Mouse (Mus musculus) layer of hippocampus, postnatal 14 days (tissue): ENCODE measurements around the gene Krr1. TPM values are rescaled to one million over a fixed set of nuclear protein-coding genes. Genes with fewer than 3 reads are reported as not detected.
"Not testable (repeated sequence)": the region's sequence is repeated elsewhere in the genome, so short reads cannot be mapped to it uniquely, and the experiment has no call there.

Experiments
- DNase-seq, 2 experiments: peaks; one replicate each; pipeline ENCODE4 v3.0.0; 2021 to 2022; ENCODE audit warnings: low spot score in 2 of 2, mixed read lengths in 1 of 2
- total RNA-seq, 2 experiments: library from RNA; stranded (reverse); gene quantifications; 2 replicates each; pipeline ENCODE4 v1.2.3; 2021

The Krr1 gene
- total RNA-seq, 2 experiments from 2014 or later, result 27.5 to 31.7 TPM

DNA sequence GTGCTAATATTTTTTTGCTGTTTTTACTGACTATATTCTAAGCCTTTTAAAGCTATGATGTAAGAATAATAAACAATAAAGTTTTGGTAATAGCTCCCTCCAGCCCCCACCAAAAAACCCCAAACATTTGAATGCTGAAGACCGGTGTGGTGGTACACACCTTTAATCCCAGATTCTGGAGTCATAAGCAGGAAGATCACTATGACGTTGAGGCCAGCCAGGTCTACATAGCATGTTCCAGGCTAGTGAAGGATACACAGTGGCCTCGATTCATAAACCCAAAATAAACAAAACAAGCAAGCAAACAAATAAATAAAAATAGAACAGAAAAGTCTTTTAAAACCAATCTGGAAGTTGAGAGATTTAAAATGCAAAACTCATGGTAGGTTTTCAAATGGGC lies 535 bp upstream of the Krr1 start:
- no peak for DNase-seq

DNA sequence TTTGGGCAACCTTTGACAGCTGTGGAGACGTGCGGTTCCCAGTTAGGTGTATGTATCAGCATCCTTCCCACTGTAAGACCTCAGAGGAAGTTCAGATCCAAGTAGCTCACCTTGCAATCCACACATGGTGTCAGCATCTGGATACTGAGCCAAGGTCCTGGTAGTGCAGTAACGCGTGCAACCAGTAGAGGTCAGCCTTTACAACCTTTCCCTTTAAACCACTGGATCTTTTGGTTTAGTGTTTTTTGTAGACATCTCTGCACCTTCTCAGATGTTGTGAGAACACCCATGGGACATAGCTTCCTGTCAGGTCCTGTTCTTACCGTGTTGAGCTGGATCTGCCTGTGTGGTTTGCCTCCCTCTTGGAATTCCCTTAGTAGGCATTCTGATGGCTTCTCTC lies 5.1 kb downstream of the Krr1 start:
- peak; percentile 39 to 50 for DNase-seq

DNA sequence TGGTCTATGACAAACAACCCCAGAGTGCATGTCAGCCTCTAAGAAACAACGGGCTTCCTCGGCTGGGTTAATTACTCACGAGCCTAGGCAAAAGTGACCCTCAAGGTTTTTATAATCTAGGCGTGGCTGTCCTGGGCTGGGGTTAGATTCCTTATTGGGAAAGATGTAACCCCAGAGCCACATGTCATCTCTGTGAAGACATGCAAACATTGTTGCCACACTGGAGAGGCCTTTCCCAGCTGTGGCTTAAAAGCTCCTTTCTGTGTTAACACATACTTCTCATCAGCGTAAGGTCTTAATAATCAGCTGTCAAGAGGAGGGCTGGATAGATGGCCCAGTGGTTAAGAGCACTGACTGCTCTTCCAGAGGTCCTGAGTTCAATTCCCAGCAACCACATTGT lies 10.6 kb downstream of the Krr1 start:
- no peak for DNase-seq

DNA sequence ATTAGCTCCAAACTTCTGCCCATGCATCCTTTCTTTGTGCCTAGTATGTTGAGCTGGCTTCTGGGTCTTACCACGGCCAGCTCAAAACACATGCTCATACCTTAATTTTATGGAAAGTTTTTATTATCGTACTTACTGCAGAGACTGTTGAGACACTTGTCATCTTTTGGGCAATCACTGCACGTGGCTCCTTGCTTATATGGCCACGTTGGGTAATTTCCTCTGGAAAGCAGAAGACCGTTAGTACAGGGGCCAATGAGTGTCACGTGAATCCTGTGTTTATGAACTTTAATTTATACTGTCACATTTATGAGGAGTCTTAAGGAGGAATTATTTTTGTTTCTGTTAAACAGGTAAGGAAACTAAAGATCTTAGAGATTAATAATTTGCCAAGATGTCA lies 14.0 kb downstream of the Krr1 start:
- no peak for DNase-seq

DNA sequence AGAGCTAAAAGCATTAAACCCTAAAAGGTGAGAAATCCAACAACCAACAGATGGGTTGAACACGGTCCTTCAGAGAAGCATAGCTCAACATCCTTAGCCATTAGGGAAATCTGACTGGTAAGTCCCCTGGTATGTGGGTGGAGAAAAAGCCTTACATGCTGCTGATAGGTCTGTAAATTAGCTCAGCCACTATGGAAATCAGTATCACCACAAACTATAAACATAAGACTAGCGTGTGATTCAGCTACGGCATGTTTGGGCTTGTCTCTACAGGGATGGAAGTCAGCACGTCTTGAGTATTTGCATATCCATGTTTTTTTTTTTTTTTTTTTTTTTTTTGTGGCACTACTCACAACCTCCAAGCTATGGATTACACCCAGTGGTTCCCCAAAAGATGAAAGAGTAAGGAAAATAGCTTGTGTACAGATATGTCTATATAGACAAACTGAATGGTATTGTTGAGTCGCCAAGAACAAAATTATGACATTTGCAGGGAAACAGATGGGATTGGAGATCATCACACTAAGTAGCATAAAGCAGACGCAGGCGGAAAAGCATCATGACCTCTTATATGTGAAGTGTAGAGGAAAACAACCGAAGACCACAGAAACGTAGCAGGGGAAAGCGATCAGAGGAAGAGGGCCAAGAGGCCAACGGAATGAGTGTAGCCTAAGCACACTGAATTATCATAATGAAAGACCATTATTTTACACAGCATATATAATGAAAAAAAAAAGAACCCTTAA lies 23.5 kb downstream of the Krr1 start:
- no peak for DNase-seq

DNA sequence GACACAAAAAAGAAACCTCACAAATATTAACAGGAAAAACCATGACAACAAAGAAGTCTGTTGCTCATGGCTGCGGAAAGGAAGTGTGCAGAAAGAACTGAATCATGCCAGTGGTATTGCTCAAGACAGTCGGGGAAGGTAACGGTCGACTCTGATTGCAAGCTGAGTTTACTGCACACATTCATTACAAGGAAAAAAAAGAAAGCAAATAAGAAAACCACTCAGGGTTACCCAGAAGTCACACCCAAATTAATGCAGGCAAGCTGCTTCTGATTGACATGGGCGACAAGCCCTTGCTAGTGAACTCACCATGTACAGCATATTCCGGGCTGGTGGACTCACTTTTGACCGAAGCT lies 24.1 kb downstream of the Krr1 start:
- DNase-seq, result no peak

DNA sequence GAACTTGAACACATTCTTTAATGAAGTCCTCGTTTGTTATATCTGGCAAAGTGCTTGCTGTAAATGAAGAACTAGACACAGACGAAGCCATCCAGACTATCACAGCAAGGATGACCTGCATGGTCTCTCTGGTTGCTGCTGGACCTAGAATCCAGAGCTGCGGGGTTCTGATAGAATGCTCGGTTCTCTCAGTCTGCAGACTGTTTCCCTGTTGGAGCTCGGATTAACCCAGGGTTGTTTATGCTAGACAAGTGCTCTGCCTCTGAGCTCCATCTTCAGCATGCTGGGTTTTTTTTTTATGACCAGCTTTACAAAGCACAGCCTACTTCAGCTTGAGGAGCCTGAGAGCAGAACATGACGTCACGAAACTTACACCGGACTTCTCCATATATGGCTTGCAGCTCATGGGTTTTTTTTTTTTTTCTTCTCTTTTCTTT lies 24.5 kb downstream of the Krr1 start:
- no peak for DNase-seq

DNA sequence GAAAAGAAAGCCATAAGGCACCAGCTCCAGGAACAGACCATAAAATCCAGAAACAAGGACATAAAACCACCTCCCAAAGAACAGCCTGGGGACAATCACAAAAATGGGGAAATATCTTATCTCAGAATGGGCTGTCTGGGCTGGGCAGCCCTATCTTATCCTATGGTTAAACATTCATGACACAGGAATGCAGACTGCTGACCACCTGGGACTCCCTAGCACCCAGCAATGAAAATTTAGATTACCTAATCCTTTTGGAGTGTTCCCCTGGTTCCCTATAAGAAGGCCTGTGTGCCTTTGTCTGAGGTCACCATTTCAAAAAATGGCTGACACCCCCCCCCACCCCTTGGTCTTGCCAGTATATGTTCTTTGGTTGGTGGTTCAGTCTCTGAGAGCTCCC lies 25.2 kb downstream of the Krr1 start:
- DNase-seq, result no peak

DNA sequence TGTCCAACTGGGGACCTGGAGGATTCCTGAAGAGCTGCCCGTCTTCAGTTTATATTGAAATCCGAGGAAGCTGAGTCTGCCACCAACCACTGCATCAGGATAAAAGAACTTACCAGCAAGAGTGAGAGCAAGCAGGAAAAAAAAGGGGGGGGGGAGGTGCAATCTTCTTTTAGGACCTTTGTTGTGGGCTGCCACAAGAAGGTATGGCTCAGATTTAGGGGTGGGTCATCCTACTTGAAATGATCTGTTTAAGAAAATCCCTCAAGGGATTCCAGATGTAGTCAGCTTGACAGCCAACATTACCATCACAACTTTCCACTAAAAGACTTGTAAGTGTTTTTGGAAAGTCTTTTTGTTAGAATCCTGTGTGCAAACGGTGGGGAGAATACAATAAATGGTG lies 27.3 kb downstream of the Krr1 start:
- no peak for DNase-seq

DNA sequence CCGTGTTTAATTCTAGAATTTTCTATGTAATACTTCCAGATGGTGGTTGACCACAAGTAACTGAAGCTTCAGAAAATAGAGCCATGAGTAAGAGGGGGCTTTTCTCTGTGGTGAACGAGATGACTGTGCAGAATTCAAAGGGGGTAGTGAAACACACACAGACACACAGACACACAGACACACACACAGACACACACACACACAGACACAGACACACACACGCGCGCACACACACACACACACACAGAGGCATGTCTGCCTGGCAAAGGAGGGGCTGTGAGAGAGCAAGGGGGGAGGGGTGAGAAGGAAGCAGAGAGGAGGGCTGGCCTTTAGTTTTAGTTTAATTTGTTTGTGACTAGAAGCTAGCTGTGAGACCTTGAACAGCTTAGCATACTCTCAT lies 28.1 kb downstream of the Krr1 start:
- no peak for DNase-seq

DNA sequence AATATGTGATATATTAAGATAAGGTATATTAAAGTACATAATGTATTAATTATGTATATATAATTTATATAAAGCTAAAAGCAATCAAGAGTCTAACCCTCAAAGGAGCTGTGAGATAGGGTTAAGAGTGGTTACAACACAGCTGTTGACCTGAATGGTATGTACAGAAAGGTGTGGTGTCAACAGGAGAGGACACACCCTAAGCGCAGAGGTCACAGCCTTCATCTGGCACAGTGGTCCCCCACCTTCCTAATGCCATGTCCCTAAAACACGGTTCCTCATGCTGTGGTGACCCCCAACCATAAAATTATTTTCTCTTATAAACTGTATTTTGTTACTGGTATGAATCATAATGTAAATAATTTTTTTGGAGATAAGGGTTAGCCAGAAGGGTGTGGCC lies 28.9 kb downstream of the Krr1 start:
- DNase-seq, result no peak

DNA sequence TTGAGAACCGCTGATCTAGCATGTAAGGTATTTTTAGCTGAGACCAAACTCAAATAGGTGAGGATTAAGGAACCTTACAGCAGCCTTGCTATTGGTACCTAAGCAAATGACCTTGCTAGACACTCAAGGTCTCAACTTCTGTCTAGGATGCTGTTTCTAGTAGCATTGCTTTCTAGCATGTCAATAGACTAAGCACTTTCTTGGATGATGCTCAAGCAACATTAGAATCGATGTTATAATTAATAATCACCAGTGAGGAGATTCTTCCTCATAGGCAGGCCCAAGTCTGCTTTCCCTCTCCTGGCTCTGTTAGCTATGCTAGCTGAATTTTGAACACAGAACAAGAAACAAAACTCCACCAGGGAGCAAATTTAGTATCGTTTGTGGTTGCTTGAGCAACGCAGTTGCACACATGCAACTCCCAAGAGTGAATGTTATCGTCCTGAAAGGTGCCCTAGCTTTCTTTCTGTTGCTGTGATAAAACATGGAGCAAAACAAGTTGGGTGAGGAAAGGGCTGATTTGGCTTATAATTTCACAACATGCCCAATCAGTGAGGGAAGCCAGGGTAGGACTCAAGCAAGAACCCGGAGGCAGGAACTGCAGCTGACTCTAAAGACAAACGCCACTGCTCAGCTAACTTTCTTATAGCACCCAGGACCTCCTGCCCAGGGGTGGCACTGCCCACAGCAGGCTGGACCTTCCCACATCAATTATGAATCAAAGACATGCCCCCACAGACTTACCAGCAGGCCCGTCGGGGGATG lies 29.5 kb downstream of the Krr1 start:
- DNase-seq, result no peak

DNA sequence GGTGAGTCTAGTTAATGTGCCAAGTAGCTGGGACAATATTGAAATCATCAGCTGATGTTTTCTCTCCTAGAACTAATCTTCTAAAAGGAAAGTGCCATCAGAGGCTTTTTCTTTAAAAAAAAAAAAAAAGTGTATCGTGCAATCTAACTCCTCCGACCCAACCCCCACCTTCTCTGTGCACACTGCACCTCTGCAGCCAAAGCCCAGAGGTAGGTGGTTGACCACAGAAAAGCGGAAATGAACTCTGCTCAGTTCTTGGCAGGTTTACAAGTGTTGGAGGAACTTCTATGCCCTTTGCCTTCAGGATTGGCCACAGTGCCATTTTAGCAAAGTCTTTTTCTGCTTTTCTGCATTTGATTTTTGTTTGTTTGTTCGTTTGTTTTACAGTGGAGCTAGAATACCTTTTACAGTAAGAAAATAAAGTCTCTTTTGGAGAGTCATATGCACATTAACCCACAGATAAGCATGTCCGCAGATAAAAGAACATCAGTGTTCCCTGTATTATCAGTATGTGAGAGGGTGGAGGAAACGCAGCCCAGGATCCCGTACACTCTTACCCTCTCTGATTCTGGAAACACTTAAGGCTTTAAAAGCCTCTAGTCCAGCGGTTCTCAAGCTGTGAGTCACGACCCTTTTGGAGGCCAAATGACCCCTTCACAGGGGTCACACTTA lies 30.2 kb downstream of the Krr1 start, which contains the start of gene Glipr1:
Glipr1 (minus strand) TSS at position 88 of the 672 bp plus-strand sequence.
- no peak for DNase-seq

DNA sequence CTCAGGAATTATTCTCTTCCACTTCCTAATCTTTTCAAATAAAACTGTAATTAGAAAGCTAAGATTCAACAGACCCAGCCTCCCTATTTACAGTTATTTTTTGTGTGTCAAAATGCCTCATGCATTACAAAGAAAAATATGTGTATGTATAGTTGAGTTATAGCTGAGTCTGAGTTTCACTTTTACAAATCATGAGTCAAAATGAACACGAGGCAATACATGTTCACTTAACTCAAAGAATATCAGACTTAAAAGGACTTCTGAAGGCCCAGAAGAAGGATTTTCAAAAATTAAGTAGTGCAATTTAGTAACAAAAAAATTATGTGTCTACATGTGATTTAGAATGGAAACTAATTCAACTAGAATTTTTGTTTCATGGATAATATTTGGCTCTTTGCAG lies 37.0 kb downstream of the Krr1 start:
- DNase-seq, result not testable (repeated sequence)

DNA sequence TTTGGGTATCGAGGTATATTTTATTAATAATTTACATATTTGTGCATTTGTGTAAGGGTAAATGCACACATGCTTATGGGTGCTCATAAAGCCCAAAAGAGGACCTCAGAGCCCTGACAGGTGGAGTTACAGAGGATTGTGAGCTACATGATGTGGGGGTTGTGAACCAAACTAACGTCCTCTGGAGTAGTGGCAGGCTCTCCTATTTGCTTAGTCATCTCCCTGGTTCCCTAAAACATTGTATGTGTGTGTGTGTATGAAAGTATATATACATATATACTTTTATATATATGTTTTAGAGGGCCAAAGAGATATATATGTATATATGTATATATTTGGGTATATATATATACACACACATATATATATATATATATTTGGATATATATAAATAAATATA lies 51.1 kb downstream of the Krr1 start:
- DNase-seq, result no peak

DNA sequence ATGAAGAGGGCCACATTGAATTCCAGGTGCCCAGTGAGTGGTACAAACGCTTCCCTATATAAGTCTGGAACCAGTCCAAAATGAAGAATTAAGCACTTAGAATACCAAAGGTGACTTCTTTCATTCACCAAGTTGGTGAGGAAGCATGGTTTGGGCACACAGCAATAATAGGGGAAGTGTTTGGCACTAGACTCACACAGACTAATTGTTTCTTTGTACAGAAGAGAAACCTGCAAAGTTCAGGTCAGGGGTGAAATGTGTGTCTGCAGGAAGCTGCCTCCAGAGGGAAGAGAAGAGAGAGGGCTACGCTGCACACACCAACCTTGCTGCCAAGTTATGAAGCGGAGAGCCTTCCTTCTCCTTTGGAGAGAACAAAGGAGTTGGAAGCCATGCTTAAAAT lies 56.2 kb downstream of the Krr1 start:
- not testable (repeated sequence) for DNase-seq

Other genes starting within 250 kb of the Krr1 start
- gene Glipr1, start 30.0 kb downstream of the Krr1 start, total RNA-seq, result 1 to 10 TPM; 1.6 to 2.1 TPM
- gene Glipr1l1, start 87.5 kb downstream of the Krr1 start, total RNA-seq, result not detected
- gene Glipr1l2, start 110.7 kb downstream of the Krr1 start, total RNA-seq, result not detected
- not detected for gene Glipr1l3, start 187.7 kb downstream of the Krr1 start, total RNA-seq
- under 1 TPM; 0.48 TPM for gene Caps2, start 191.0 kb downstream of the Krr1 start, total RNA-seq